In the genomic region with DNA sequence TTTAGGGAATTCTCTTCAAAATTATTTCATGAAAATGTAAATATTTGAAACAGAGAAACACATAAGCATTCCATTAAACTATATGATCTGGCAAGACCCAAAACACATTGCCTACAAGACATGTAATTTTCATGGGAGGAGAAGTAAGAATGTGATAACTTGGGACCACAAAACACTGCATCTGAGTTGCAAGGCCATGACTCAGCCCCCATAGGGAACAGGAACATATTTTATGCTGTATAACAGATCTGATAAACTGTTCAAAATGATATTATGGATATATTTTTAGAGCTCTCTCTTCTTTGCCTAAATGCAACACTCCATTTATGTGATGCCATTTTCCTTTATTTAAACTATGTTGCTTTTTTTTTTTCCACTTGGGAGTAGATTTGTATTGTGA, we compare ENCODE assay signal across 32 mouse cellular contexts.
"Had no signal": no experiment of that assay in that cellular context is flagged by ENCODE, and none has a peak within 500 bp of the region (broad histone marks: within the 10 kb centered on the region; RNA-seq: fewer than 3 reads in every experiment).

No protein-coding gene starts in this region.

- ATAC-seq: liver, embryonic 12.5 days; liver, postnatal 0 days; lung, postnatal 0 days; midbrain, embryonic 13.5 days; midbrain, embryonic 15.5 days; midbrain, embryonic 16.5 days had no signal

- H3K27ac ChIP-seq: limb, embryonic 10.5 days; limb, embryonic 12.5 days; limb, embryonic 13.5 days; limb, embryonic 15.5 days; liver, embryonic 12.5 days; liver, embryonic 13.5 days; liver, embryonic 14.5 days; liver, embryonic 15.5 days; lung, embryonic 15.5 days; macrophage; midbrain, embryonic 10.5 days; midbrain, embryonic 12.5 days; midbrain, embryonic 13.5 days; midbrain, embryonic 15.5 days; neural tube, embryonic 12.5 days had no signal

- H3K27me3 ChIP-seq: limb, embryonic 12.5 days; limb, embryonic 13.5 days; limb, embryonic 15.5 days; liver, embryonic 12.5 days; liver, embryonic 13.5 days; liver, embryonic 15.5 days; lung, embryonic 15.5 days; megakaryocyte, embryonic 14.5 days; midbrain, embryonic 12.5 days; midbrain, embryonic 13.5 days; midbrain, embryonic 15.5 days; neural tube, embryonic 12.5 days had no signal

- H3K36me3 ChIP-seq: limb, embryonic 10.5 days; limb, embryonic 12.5 days; limb, embryonic 13.5 days; limb, embryonic 15.5 days; liver, embryonic 12.5 days; liver, embryonic 13.5 days; liver, embryonic 15.5 days; lung, embryonic 15.5 days; midbrain, embryonic 10.5 days; midbrain, embryonic 12.5 days; midbrain, embryonic 13.5 days; midbrain, embryonic 15.5 days; neural tube, embryonic 12.5 days had no signal

- DNase-seq: left cerebral cortex, postnatal 4 days; liver; liver, embryonic 13.5 days; liver, postnatal 0 days; lung, adult 18-20 months; lung, adult 2 months; lung, embryonic 14.5 days; lung, postnatal 10 days; lung, postnatal 14 days; lung, postnatal 36 days; lung, postnatal 4 days; midbrain, embryonic 14.5 days had no signal

- H3K9ac ChIP-seq: limb, embryonic 12.5 days; limb, embryonic 13.5 days; limb, embryonic 15.5 days; liver, embryonic 12.5 days; liver, embryonic 13.5 days; liver, embryonic 14.5 days; liver, embryonic 15.5 days; liver, postnatal 0 days; lung, embryonic 14.5 days; lung, embryonic 15.5 days; midbrain, embryonic 12.5 days; midbrain, embryonic 13.5 days; midbrain, embryonic 15.5 days; neural tube, embryonic 12.5 days had no signal

- H3K9me3 ChIP-seq: limb, embryonic 10.5 days; limb, embryonic 12.5 days; limb, embryonic 13.5 days; limb, embryonic 15.5 days; liver, embryonic 12.5 days; liver, embryonic 13.5 days; liver, embryonic 15.5 days; lung, embryonic 15.5 days; megakaryocyte, embryonic 14.5 days; midbrain, embryonic 10.5 days; midbrain, embryonic 12.5 days; midbrain, embryonic 13.5 days; midbrain, embryonic 15.5 days; neural tube, embryonic 12.5 days had no signal

- H3K4me1 ChIP-seq: limb, embryonic 10.5 days; limb, embryonic 12.5 days; limb, embryonic 13.5 days; limb, embryonic 15.5 days; liver, embryonic 12.5 days; liver, embryonic 13.5 days; liver, embryonic 15.5 days; lung, embryonic 15.5 days; megakaryocyte, embryonic 14.5 days; midbrain, embryonic 10.5 days; midbrain, embryonic 12.5 days; midbrain, embryonic 13.5 days; midbrain, embryonic 15.5 days; neural tube, embryonic 12.5 days had no signal

- H3K4me2 ChIP-seq: limb, embryonic 12.5 days; limb, embryonic 13.5 days; limb, embryonic 15.5 days; liver, embryonic 11.5 days; liver, embryonic 12.5 days; liver, embryonic 13.5 days; liver, embryonic 15.5 days; lung, embryonic 14.5 days; lung, embryonic 15.5 days; midbrain, embryonic 11.5 days; midbrain, embryonic 12.5 days; midbrain, embryonic 13.5 days; midbrain, embryonic 15.5 days; neural tube, embryonic 12.5 days had no signal

- H3K4me3 ChIP-seq: limb, embryonic 10.5 days; limb, embryonic 12.5 days; limb, embryonic 13.5 days; limb, embryonic 15.5 days; liver, embryonic 12.5 days; liver, embryonic 13.5 days; liver, embryonic 15.5 days; lung, embryonic 15.5 days; megakaryocyte, embryonic 14.5 days; midbrain, embryonic 10.5 days; midbrain, embryonic 12.5 days; midbrain, embryonic 13.5 days; midbrain, embryonic 15.5 days; myocyte; neural tube, embryonic 12.5 days had no signal
